Mouse (Mus musculus): ENCODE results near the gene Slc12a9. TPM values are rescaled to one million over a fixed set of nuclear protein-coding genes. Genes with fewer than 3 reads are reported as not detected.

Gene Slc12a9
- polyA plus RNA-seq, 1 experiment from 2014 or later, result 24.5 TPM

Small RNAs within 50 kb of the gene (microRNA-seq; reads per million reads assigned to microRNA genes)
- gene Mir7036, result 1.2 reads per million
- gene Mir8116, result not detected

Other genes starting within 250 kb of the Slc12a9 start
- 1.8 and 2.3 TPM in 2 replicates for gene Trim56, start 217.4 kb downstream of the Slc12a9 start, polyA plus RNA-seq (2015; fragmentation: Nextera tagmentation; extraction: Ambion mirVana)
- gene Muc3, start 184.3 kb downstream of the Slc12a9 start, polyA plus RNA-seq (2015; fragmentation: Nextera tagmentation; extraction: Ambion mirVana), result not detected in 2 replicates
- 0.51 and 0.55 TPM in 2 replicates for gene Muc3a, start 121.2 kb downstream of the Slc12a9 start, polyA plus RNA-seq (2015; fragmentation: Nextera tagmentation; extraction: Ambion mirVana)
- 86.8 and 102 TPM in 2 replicates for gene Ache, start 46.1 kb downstream of the Slc12a9 start, polyA plus RNA-seq (2015; fragmentation: Nextera tagmentation; extraction: Ambion mirVana)
- 25.5 and 29.6 TPM in 2 replicates for gene Ufsp1, start 39.0 kb downstream of the Slc12a9 start, polyA plus RNA-seq (2015; fragmentation: Nextera tagmentation; extraction: Ambion mirVana)
- 88.1 and 100 TPM in 2 replicates for gene Srrt, start 25.9 kb downstream of the Slc12a9 start, polyA plus RNA-seq (2015; fragmentation: Nextera tagmentation; extraction: Ambion mirVana)
- 13.2 and 17.3 TPM in 2 replicates for gene Trip6, start 19.2 kb downstream of the Slc12a9 start, polyA plus RNA-seq (2015; fragmentation: Nextera tagmentation; extraction: Ambion mirVana)
- gene Ephb4, start 16.5 kb upstream of the Slc12a9 start, polyA plus RNA-seq (2015; fragmentation: Nextera tagmentation; extraction: Ambion mirVana), result 5.8 and 9.2 TPM in 2 replicates
- 0.19 and 0.24 TPM in 2 replicates for gene Zan, start 143.5 kb upstream of the Slc12a9 start, polyA plus RNA-seq (2015; fragmentation: Nextera tagmentation; extraction: Ambion mirVana)
- 79.3 and 87.0 TPM in 2 replicates for gene Pop7, start 168.9 kb upstream of the Slc12a9 start, polyA plus RNA-seq (2015; fragmentation: Nextera tagmentation; extraction: Ambion mirVana)
- 11.8 and 16.3 TPM in 2 replicates for gene Gigyf1, start 185.0 kb upstream of the Slc12a9 start, polyA plus RNA-seq (2015; fragmentation: Nextera tagmentation; extraction: Ambion mirVana)
- not detected in 2 replicates for gene Epo, start 199.6 kb upstream of the Slc12a9 start, polyA plus RNA-seq (2015; fragmentation: Nextera tagmentation; extraction: Ambion mirVana)
- gene Gnb2, start 199.9 kb upstream of the Slc12a9 start, polyA plus RNA-seq (2015; fragmentation: Nextera tagmentation; extraction: Ambion mirVana), result 519 and 521 TPM in 2 replicates
- gene Actl6b, start 219.9 kb upstream of the Slc12a9 start, polyA plus RNA-seq (2015; fragmentation: Nextera tagmentation; extraction: Ambion mirVana), result 268 and 271 TPM in 2 replicates
- 7.9 and 8.4 TPM in 2 replicates for gene Tfr2, start 236.2 kb upstream of the Slc12a9 start, polyA plus RNA-seq (2015; fragmentation: Nextera tagmentation; extraction: Ambion mirVana)

Measured in hindbrain, embryonic 16.5 days (tissue).